Mouse (Mus musculus) v-Abl transformed pro-B cells (cell line): ENCODE data around the gene Cd44.

Experiments
- in situ Hi-C, 2 experiments: fragments of 400-800 bp; cut with MboI; formaldehyde crosslinking; loops; one replicate each; pipeline ENCODE4 v1.15.1; 2025; ENCODE audit not compliant: unreplicated experiment in 2 of 2

Gene Cd44

DNA sequence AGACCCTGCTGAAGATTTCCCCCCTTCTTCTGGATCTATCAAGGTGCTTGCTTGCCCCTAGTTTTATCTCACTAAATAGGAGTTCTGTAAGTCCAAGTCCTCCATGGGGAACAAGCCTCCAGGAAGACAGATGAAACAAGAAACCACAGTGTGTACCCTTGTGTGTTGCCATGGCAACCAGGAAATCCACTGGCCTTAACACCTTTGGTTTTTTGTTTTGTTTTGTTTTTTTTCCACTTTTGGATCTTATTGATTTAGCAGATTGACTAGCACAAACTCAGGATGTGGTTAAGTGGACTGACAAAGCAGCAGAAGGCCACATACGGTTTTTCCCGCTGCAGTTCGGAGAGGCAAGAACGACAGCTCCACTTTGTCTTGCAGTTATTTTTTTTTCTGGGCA lies 27.6 kb downstream of the Cd44 start:
- in situ Hi-C loops: no loop called here

DNA sequence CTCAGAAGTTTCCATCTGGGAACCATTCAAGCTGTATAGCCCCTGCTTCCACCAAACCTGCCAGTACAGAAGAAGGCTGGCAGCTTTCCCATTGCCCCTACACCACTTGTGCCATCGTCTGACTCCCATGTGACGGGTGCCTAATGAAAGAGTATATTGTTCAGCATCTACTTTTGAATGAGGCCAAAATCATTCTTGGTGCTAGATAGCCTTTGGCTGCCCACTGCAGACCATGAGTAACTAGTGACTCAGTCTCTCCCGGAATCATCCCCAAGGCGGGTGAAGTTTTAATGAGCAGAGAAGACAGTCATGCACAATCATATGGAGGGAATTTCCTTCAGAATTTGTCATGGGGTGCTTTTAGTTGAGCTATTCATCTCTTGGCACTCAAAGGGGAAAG lies 28.3 kb downstream of the Cd44 start:
- in situ Hi-C loops: no loop called here

DNA sequence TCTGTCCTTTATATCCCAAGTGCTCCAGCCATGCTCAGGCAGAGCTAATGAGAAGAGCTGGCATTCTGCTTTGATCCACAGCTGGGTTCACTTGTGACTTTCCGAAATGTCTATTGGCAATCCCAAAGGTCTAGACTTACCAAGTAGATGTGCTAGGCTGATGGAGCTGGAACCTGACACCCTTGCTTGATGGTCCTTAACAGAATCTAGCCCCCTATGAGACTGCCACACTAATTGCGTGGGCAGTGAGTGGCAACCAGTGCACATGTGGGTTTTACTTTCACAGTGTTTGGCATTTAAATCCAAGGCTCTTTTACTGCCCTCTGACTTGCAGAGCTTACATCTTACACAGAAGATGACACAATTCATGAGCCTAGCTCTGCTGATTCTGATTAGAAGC lies 29.0 kb downstream of the Cd44 start:
- in situ Hi-C loops: no loop called here

DNA sequence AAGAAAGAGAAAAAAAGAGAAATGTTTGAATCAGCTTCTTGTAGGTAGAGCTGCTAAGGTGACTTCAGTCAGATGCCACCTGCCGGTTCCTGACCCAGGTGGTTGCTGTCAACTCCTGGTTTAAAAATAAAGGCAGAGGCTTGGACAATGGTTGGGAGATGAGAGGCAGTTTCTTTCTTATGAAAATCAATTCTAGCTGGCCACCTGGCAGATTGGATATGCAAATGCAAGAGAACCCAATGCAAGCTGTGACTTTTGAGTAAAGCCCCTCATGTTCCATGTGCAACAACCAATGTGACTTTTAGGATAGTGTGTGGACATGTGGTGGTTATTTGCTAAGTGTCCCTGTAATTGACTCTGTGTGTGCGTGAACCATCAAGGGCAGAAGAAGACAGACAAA lies 33.0 kb downstream of the Cd44 start:
- in situ Hi-C loops: no loop called here

DNA sequence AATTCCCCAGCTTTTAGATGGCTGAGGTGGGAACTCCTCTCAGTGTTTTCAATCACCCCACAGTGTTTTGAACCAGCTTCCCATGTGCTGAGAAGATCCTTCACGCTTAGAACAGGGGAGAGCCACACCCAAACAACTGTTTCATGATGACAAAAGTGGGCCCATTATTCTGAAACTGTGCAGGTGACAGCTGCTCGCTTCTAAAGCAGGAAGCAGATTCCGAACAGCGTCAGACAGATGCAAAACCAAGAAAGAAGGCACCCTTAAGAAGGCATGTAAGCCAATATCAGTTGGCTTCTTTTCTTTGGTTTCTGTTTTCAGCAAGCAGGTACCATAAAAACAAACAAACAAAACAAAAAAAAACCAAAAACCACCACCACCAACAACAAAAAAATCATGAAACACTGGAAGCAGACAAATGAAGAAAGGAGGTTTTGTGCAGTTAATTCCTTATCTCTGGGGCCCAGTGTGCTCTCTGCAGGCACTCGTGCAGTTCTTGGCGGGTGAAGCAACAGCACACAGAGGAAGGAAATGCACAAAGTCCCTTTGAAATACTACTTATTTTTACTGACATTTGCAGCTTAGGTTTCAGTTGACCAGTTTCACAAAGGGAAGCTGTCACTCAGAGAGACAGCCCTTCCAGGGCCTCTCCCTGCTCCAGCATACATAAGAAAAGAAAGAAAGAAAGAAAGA lies 33.9 kb downstream of the Cd44 start:
- in situ Hi-C loops: no loop called here

DNA sequence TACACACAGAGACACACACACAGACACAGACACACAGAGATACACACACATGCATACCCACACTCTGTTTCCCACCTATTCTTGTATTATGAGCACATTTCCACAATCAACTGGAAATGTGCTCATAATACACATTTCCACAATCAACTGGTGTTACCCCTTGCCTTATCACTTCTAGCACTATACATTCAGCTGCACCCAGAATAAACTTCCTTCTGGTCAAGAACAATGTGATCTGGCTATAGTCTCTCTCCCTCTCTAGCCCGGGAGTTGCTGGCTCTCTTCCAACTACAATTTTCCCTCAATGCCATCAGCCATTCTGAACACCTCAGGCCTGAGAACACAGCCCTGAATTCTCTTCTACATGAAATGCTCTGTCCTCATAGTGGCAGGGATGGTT lies 34.9 kb downstream of the Cd44 start:
- in situ Hi-C loops: no loop called here

DNA sequence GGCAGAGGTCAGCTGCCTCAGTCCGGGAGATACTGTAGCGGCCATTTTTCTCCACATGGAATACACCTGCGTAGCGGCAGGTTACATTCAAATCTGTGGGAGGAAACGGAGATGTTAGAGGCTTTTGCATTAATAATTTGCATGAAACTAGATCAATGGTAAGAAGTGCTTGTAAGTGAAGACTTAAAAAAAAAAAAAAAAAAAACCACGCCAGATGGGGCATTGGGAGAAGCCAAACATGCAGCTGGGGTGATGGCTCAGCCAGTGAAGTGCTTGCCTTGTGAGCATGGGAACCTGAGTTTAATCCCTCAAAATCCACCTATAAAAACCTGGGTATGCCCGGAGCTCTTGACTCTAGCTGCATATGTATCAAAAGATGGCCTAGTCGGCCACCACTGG lies 36.1 kb downstream of the Cd44 start:
- in situ Hi-C loops: no loop called here

DNA sequence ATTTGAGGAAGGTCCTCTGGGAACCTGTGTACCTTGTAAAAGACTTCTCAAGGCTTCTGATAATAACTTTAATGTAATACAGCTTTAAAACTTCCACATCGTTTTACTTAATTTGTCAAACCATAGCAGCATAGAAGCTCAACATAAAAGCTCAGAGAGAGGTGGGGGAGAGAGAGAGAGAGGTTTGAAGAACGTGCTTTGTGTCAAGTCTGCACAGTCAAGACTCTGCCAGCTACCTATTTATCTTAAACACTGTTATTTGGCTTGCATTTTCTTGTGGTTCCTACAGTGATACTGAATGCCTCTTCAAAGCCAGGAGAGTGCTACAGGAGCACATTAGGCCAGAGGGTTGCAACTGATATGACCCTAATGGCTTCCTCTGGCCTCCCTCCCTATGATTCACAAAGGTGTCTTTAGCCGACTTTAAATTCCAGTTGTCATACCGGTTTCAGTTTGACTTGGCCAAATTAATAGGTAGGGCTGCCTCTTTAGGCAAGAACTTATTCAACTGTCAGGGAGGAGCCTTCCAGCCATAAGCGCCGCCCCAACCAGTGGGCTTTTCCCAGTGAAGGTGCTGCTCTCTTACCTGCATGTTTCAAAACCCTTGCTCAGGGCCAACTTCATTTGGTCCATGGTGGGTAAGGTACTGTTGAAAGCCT lies 36.6 kb downstream of the Cd44 start:
- in situ Hi-C loops: no loop called here

DNA sequence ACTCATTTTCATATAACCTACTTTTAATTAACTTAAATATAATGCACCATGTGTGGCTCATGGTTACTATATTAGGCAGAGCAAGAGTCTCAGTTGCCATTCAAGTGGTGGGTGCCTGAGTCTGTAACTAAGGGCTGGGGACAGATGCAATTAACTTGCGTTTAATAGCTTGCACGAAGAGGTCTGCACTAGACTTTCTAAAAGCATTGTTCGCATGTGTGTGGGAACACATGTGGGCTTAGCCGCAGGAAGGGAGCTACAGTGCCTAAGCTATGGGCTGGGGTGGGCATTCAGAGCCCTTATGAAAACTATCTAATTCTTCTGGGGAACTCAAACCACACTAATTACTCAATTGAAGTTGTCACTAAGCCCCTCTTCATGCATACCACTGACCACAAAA lies 37.4 kb downstream of the Cd44 start:
- in situ Hi-C loops: no loop called here

DNA sequence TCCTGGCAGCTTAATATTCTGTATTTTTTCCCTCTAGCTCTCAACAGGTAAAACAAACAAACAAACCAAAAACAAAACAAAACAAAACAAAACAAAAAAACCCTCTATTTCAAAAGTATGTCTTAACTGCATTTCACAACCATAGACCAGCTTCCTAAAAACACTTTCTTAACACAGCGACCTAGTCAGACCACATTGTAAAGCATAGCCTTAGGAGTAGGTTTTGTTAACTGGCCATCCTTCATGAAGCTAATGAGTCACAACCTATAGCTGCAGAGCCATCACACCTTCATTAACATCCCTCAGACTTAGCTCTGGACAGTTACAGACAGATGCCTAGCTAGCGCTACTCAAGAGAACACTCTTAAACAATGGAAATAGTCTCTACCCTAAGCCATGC lies 37.9 kb downstream of the Cd44 start:
- in situ Hi-C loops: no loop called here

DNA sequence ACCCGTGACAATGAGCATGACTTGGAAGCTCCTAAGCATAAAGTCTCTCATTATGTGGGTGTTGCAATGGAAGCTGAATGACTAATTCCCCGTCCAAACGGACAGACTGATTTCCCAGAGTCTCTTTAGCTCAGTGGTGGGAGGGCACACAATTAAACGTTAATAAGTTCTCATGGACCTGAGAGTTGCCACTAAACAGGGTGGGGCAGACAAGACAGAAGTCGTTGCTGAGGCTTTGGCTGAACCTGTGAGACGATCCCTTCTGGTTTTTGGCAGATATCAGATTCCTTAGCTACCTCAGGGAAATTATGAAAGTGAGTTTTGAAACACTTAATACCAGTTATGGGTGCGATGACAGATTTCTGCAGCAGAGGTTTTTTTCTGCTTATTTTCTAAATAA lies 38.8 kb downstream of the Cd44 start:
- in situ Hi-C loops: no loop called here

DNA sequence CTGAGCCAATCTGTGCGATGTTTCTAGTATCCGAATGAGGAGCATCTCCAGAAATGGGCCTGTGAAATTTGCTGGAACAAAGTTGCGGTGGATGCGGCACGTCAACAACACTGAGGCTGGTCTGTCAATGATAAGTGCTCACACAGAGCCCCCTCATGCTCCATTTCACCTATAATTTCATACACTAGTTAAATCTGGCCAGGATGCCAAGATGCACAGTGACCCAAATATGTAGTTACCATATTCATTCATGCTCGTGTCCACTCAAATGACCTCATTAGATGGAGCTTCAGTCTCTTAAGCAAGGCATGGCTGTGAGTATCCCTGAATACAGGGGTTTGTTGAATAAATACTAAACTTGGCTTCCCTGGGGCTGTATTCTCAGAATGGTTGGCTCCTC lies 43.2 kb downstream of the Cd44 start:
- in situ Hi-C loops: no loop called here

DNA sequence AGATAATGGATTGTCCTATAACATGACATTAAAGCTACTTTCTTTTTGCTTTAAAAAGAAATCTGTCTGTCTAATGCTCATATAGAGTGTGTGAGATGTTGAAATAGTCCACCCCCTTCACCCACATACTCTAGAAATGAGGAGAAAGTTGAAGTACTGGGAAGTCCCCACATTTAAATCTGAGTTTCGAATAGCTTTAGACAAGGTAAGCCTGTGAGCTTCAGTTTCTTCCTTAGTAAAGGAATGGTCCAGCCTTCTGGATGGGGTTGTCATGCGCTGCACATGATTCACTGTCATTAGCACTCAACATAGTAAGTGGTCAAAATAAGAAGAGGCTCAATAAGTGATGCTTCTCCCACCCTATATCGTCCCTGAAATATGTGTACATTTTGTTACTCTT lies 48.2 kb downstream of the Cd44 start:
- in situ Hi-C loops: no loop called here

DNA sequence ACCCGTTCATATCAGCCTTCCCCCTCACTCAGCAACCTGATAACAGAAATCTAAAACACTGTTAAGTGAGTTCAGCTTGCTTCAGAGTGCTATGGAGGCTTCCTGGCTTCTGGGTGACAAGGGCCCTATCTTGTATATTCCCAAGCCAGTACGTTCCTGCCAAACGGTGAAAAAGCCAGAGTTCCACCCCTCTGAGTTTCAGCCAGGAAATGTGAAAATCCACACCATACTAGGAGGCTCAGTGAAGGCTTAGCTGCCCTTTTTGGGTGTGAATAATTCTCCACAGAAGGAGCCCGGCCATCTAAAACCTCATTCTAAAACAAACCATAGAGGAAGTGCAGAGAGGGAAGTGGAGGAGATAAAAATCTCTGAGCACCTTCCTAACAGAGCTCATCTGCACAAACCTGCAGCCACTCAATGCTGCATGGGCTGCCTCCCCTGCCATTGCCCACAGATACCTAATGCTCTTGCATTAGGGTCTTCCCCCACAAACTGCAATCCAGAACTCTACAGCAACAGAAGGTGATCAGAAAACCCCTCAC lies 49.5 kb downstream of the Cd44 start:
- in situ Hi-C loops: no loop called here

DNA sequence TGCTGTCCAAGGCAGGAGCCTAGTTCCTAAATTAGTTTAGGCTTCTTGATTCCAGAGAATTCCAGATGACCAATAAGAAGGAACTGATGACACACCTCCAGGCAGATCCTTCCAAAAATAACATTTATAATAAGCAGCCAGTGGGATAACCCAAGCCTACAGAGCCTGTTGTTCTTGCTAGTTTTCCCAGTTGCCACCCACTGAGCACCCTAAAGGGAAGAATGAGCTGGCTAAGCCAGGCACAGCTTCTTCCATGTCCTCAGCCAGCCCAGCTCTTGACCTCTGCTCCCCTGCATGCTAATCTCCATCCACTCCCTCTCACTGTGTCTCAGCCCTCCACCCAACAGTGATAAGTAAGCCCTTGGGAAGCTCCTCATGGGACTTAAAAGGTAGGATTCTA lies 51.4 kb downstream of the Cd44 start:
- in situ Hi-C loops: no loop called here

DNA sequence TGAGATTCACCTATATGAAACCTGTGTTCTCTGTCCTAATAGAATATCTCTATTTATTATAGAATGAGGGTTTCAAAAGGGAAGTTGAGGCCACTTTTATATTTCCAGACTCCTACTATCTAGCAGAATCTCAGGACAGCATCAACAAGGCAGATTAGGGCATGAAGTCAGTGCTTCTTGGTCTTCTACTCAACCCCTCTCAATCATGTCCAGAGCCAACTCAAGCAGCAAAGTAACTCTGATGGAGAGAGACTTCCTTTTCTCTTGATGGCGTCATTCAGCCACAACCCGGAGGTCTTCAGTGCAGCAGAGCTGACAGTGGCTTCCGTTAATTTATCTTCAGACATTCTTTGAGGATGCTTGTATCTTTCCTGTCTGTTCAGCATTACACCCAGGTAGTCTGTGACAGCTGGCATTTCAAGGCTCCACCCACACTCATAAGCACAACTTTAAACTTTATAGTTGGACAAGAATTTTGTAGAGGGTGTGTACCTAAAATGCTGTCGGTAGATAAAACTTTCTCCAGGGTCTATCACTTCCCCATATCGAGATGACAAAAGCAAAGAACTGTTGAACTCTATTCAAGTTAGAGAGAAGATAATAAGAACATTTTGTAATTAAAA lies 52.5 kb downstream of the Cd44 start:
- in situ Hi-C loops: no loop called here

DNA sequence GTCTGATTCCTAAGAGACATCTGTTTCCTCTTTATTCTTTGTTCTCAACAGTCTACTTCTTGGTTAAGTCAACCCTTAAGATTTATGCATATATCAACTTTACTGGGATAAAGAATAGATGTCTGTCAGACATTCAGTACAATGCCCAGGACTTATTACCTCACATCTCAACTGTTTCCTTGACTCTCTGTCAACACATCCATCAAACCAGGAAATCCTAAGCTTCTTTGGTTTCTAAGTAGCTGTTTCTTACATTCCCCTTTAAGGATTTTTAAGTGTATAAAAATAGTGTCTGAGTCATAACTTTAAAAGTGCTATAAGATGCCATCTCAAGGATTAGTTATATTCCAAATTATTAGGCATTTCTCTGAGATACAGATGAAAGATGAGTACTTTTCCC lies 60.2 kb downstream of the Cd44 start:
- in situ Hi-C loops: no loop called here

DNA sequence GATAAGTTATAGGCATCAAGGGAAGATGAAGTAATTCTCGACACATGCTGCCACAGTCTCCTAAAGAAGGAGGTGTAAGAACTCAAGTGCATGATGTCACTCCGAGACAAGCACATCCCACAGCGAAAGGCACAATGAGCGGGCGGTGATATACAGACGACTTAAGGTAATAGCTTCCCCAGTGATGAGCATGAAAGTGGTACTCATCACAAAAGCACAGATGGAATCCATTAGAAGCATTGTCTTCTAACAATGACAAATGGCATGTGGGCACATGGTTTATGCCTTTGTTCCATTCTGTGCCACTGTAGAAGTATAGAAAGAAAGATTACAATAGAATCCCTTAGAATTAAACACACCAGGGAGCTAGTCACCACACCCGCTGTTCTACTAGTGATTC lies 63.3 kb downstream of the Cd44 start:
- in situ Hi-C loops: no loop called here

DNA sequence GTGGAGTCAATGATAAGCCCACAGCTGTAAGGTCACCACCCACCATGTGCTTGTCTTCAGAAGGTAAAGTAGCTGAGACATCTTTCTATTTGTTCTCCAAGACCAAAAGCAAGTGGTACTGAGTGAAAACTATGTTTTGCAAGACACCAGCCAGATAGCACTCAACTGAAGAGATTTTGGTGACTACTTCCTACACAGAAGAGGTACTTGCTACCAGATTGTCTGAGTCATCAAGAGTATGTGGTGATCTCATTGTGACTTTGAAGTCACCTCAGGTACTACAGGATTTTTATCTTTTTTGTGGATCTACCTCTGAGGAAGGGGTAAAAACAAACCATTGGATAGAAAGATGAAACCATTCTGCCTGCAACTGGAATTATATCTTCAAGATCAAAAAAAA lies 69.9 kb downstream of the Cd44 start:
- in situ Hi-C loops: no loop called here

DNA sequence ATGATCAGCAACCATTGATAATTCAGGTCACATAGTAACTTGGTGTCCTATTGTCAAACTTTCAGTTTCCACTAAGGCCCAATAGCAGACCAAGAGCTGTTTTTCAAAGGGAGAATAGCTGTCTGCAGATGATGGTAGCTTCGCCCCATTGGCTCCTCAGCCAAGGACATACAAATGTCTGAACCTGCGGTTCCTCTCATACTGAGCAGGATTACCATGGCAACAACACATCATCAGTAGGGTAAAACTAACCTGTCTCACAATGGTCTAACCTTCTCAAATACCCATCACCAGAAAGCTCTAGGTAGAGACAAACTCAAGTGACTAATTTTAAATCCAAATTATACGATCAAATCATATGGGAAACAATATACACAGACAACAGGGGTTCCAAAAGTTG lies 72.3 kb downstream of the Cd44 start:
- in situ Hi-C loops: no loop called here

DNA sequence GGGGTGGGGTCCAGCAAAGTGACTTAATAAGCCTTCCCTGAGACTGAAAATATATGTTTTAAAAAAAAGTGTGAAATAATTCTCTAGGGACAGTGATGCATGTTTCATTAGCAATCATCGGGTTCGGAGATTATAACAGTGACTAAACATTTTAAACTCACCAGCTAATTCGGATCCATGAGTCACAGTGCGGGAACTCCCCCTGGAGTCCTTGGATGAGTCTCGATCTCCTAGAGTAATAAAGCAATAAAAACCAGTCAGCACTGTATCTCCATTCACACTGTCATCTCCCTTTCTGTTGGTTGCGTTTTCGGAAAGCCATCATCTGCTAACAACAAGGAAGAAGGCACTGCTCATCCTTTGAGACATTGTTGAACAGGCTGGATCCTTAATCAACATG lies 73.1 kb downstream of the Cd44 start:
- in situ Hi-C loops: no loop called here

DNA sequence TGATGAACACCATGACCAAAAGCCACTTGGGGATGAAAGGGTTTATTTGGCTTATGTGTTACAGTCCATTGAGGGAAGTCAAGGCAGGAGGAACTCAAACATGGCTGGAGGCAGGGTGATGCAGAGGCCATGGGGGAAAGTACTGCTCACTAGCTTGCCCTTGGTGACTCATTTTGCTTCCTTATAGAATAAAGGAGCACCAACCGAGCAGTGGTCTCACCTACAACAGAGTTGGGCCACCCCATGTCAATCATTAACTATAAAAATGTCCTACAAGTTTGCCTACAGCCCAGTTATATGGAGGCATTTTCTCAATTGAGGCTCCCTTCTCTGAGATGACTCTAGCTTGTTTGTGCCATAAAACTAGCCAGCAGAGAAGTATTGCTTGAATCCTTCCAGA lies 73.6 kb downstream of the Cd44 start:
- in situ Hi-C loops: no loop called here
